Mouse (Mus musculus): ENCODE data around the gene Gstp2. TPM values are rescaled to one million over a fixed set of nuclear protein-coding genes. Genes with fewer than 3 reads are reported as not detected.

Gene Gstp2
- polyA plus RNA-seq (2014; fragmentation: Illumina TruSeq; extraction: RNeasy Lipid Tissue Mini Kit (QIAGEN cat#74804)) = 5.3 TPM

DNA sequence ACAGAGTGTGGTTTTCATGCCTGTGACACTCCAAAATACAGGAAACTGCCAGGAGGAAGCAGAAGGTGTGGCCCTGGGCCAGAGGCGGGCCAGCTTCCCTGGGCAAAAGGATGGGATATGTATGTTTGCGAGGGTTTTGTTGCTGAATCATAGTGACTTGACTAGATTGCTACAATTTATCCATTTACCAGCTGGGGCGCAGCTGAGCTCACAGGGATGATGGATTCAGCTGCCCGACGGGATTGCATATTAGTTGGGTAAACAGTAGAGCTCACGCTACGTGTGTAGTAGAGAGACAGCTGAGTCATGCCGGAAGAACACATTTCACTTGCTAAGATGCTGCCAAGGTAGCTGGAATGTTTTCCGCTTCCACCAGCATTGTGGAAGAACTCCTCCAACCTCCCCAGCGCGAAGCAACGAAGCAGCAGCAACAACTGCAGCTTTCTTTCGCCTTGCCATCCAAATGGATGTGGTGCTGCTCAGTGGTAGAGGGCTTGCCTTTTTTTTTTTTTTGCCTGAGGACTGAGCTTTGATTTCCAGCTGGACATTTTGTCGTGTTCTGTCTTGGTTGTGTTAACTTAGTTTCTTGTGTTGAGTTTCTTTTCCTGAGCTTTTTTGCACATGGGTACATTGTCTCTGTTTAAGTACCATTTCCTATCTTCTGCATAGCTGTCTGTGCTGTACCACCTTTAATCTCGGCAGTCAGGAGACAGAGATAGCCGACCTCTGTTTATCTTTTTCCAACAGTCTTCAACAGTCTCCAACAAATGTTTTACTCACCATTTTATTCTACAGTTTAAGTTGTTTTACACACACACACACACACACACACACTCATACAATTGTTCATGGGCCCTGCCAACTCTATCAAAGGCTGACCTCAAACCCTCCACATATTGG, at the start of gene Gstp2:
Gene Gstp2, minus strand, starts transcription at position 58 of the 900 bp plus-strand sequence.

DNA sequence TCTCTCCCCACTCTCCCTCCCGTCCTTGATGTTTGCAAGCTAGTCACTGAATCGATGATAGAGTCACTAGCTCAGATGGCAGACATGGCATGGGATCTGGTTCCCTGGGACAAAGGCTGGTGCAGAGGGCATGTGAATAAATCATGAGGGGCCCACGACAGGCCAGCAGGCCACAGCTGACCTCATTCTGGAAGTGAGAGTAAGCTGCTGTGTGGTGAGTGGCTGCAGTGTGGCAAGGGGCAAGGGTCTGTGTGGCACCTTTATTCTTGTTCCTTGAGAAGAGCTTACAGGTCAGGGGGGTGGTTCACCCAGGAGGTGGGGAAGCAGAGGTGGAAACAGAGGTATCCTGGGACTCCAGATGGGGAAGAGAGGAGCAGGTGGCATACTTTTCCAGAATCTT, 35.6 kb upstream of the Gstp2 start, which contains the start of gene Cabp2:
Gene Cabp2, plus strand, starts transcription at position 185 of the 400 bp plus-strand sequence.

DNA sequence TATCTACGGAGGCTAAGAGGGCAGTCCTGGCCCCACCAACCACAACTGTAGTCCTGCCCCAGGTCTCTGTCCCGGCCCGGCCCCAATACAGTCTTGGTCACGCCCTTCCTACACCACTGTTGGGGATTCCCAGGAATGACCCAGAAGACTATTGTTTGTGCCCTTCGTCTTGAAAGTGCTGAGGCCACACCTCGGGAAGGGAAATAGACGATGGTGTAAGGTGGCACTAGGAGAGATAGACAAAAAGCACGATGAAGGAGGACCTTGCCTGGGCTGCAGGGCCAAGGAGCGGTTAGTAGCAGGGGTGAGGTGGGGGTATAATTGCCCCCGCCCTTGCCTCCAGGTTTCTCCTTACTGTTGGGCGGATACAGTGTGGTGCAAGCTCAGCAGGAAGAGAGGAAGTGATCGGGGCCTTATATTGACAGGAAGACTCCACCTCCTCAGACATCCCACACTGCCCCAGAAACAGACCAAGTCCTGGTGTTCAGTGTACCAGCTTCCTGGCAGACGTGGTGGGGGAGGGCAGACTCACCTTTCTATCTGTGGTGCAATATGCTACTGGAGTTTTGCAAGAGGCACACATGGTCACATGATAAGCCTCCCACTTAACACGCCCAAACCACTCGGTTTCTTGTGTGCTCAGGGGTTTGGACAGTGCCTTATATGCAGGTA, 13.4 kb upstream of the Gstp2 start, which contains the start of gene Gstp3:
Gene Gstp3, minus strand, starts transcription at position 501 of the 672 bp plus-strand sequence.

DNA sequence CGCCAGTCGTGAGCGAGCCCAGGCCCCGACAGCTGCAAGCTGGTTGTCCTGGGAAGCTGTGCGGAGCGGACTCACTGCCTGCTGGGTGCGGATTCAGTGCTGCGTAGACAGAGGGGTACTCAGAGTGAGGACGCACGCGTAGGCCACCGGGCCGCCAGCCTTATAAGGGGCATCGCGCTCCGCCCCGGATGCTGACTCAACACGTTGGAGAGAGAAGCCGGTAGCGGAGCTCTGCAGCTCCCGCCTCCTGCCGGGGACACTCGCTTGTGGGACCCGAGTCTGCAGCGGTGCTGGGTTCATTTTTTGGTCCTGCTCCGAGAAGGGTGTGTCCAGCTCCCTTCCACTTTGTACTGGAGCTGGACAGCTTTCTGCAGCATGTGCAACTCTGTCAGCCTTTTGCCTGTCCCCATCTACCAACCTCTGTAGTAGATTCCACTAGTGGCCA, 8.0 kb downstream of the Gstp2 start, which contains the start of gene Gstp1:
Gene Gstp1, minus strand, starts transcription at position 198 of the 445 bp plus-strand sequence.

DNA sequence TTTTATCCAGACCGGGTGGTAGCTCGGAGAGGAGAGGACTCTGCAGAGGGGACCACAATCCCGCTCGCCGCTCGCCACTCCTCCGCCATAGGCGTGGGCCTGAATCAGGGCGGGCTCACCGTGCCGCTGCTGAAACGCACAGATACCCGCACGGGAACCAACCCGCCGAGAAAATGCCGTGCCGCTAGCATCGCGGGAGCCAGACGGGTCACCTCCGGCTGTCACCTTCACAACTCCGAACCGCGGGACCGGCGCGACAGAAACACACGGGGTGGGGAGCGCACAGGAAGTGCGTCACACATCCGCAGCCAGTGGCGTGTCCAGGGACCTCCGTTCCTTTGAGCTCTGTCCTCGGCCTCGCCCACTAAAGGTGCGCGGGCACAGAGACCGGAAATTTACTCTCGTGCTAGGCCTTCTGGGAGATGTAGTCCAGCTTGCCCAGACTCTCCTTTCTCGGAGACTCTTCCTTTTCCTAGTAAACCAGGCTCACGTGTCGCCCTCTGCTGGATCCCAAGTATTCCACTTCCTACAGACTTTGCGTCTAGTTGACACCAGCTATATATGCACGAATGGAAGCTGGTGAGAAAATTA, 33.3 kb downstream of the Gstp2 start, which contains the start of gene Ndufv1:
Gene Ndufv1, minus strand, starts transcription at position 375 of the 591 bp plus-strand sequence.

DNA sequence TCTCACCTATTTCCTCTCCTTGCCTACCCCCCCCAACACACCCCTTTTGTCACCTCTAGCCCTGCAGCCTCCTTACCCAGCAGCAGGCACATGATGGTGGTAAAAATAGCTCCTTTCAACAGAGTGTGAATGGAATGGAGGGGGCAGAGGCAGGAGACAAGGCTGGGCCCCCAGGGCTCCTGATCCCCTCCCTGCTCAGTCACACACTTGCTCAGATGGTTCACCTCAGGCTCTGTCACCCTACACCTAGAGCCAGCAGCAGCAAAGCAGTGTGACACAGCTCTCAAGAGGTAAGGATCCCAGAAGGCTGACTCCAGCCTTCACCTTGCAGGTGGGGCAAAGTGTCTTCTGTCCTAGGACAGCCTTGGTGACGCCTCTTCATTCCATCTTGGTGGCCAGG, 42.7 kb downstream of the Gstp2 start, which contains the start of gene Doc2g:
Gene Doc2g, plus strand, starts transcription at position 202 of the 400 bp plus-strand sequence.

DNA sequence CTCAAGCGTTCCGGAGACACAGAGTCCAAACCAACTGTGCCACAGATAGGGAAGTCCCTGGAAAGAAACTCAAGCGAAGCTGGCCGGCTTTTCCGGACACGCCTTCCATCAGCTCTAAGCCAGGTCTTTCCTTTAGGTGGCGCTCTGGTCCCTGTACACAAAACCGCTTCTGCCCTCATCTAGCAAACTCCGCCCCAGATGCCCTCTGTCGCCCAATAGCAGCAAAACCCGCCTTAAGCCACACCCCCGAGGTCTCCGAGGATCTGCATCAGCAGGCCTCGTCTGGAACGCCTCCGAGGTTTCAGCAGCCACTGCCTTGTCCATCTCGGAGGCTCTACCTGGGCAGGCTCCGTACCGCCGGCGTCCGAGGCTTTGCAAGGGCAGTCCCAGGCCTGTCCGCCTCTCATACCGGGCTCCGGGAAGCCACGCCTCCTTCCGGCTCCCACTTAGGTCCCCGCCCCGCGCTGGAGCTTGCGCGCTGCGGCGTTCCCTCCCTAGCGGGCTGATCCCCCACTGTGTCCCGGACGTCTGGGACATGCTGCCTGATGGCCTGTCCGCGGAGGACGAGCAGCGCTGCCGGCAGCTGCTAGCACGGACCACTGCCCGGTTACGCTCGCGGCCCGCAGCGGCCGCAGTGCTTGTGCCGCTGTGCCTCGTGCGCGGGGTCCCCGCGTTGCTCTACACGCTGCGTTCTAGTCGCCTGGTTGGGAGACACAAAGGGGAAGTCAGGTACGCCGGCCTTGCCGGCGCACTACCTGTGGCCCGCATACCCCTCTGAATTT, 45.5 kb downstream of the Gstp2 start, which contains the start of the genes Nudt8 and Gm49405:
Gene Nudt8, plus strand, starts transcription at position 462 of the 782 bp plus-strand sequence.
Gene Gm49405, plus strand, starts transcription at position 508 of the 782 bp plus-strand sequence.

DNA sequence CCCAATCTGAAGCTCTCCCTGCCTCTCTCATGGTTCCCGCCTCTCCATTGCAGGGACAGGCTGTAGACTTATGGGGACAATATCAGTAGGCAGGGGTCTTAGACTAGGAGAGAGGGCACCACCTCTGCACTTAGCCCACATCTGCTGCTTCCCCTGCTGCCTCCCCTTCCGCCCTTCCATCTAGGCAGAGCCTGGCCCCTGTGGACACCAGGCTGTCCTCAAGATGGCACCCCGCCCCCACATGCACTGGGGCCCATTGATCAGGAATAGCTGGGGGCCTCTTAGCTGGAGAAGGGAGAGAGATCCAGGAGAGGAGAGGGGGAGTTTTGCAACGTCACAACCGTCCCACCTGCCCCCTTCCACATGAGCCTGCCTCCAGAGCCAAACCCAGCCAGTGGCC, 53.4 kb downstream of the Gstp2 start, which contains the start of gene Tbx10:
Gene Tbx10, plus strand, starts transcription at position 337 of the 400 bp plus-strand sequence.

Other genes with a start within 250 kb of the Gstp2 start
- 102 TPM for gene Chka, start 194.2 kb downstream of the Gstp2 start, polyA plus RNA-seq (2014; fragmentation: Illumina TruSeq; extraction: RNeasy Lipid Tissue Mini Kit (QIAGEN cat#74804))
- gene Tcirg1, start 138.9 kb downstream of the Gstp2 start, polyA plus RNA-seq (2014; fragmentation: Illumina TruSeq; extraction: RNeasy Lipid Tissue Mini Kit (QIAGEN cat#74804)) = 2.5 TPM
- gene Ndufs8, start 133.2 kb downstream of the Gstp2 start, polyA plus RNA-seq (2014; fragmentation: Illumina TruSeq; extraction: RNeasy Lipid Tissue Mini Kit (QIAGEN cat#74804)) = 1.3 TPM
- 1.7 TPM for gene Aldh3b1, start 116.2 kb downstream of the Gstp2 start, polyA plus RNA-seq (2014; fragmentation: Illumina TruSeq; extraction: RNeasy Lipid Tissue Mini Kit (QIAGEN cat#74804))
- gene Unc93b1, start 110.8 kb downstream of the Gstp2 start, polyA plus RNA-seq (2014; fragmentation: Illumina TruSeq; extraction: RNeasy Lipid Tissue Mini Kit (QIAGEN cat#74804)) = 0.51 TPM
- not detected for gene Aldh3b3, start 87.4 kb downstream of the Gstp2 start, polyA plus RNA-seq (2014; fragmentation: Illumina TruSeq; extraction: RNeasy Lipid Tissue Mini Kit (QIAGEN cat#74804))
- not detected for gene Aldh3b2, start 73.7 kb downstream of the Gstp2 start, polyA plus RNA-seq (2014; fragmentation: Illumina TruSeq; extraction: RNeasy Lipid Tissue Mini Kit (QIAGEN cat#74804))
- 1.3 TPM for gene Acy3, start 59.5 kb downstream of the Gstp2 start, polyA plus RNA-seq (2014; fragmentation: Illumina TruSeq; extraction: RNeasy Lipid Tissue Mini Kit (QIAGEN cat#74804))
- gene Tbx10, start 53.3 kb downstream of the Gstp2 start, polyA plus RNA-seq (2014; fragmentation: Illumina TruSeq; extraction: RNeasy Lipid Tissue Mini Kit (QIAGEN cat#74804)) = not detected
- gene Nudt8, start 45.4 kb downstream of the Gstp2 start, polyA plus RNA-seq (2014; fragmentation: Illumina TruSeq; extraction: RNeasy Lipid Tissue Mini Kit (QIAGEN cat#74804)) = not detected
- not detected for gene Gm49405, start 45.4 kb downstream of the Gstp2 start, polyA plus RNA-seq (2014; fragmentation: Illumina TruSeq; extraction: RNeasy Lipid Tissue Mini Kit (QIAGEN cat#74804))
- gene Doc2g, start 42.7 kb downstream of the Gstp2 start, polyA plus RNA-seq (2014; fragmentation: Illumina TruSeq; extraction: RNeasy Lipid Tissue Mini Kit (QIAGEN cat#74804)) = not detected
- gene Ndufv1, start 33.2 kb downstream of the Gstp2 start, polyA plus RNA-seq (2014; fragmentation: Illumina TruSeq; extraction: RNeasy Lipid Tissue Mini Kit (QIAGEN cat#74804)) = 2.2 TPM
- 13.3 TPM for gene Gstp1, start 8.0 kb downstream of the Gstp2 start, polyA plus RNA-seq (2014; fragmentation: Illumina TruSeq; extraction: RNeasy Lipid Tissue Mini Kit (QIAGEN cat#74804))
- gene Gstp3, start 13.5 kb upstream of the Gstp2 start, polyA plus RNA-seq (2014; fragmentation: Illumina TruSeq; extraction: RNeasy Lipid Tissue Mini Kit (QIAGEN cat#74804)) = not detected
- not detected for gene Cabp2, start 35.6 kb upstream of the Gstp2 start, polyA plus RNA-seq (2014; fragmentation: Illumina TruSeq; extraction: RNeasy Lipid Tissue Mini Kit (QIAGEN cat#74804))
- gene Cdk2ap2, start 51.2 kb upstream of the Gstp2 start, polyA plus RNA-seq (2014; fragmentation: Illumina TruSeq; extraction: RNeasy Lipid Tissue Mini Kit (QIAGEN cat#74804)) = not detected
- 0.37 TPM for gene Pitpnm1, start 54.0 kb upstream of the Gstp2 start, polyA plus RNA-seq (2014; fragmentation: Illumina TruSeq; extraction: RNeasy Lipid Tissue Mini Kit (QIAGEN cat#74804))
- 1.00 TPM for gene Aip, start 79.8 kb upstream of the Gstp2 start, polyA plus RNA-seq (2014; fragmentation: Illumina TruSeq; extraction: RNeasy Lipid Tissue Mini Kit (QIAGEN cat#74804))
- not detected for gene Gpr152, start 93.8 kb upstream of the Gstp2 start, polyA plus RNA-seq (2014; fragmentation: Illumina TruSeq; extraction: RNeasy Lipid Tissue Mini Kit (QIAGEN cat#74804))
- not detected for gene Cabp4, start 98.0 kb upstream of the Gstp2 start, polyA plus RNA-seq (2014; fragmentation: Illumina TruSeq; extraction: RNeasy Lipid Tissue Mini Kit (QIAGEN cat#74804))
- 12.7 TPM for gene Coro1b, start 102.6 kb upstream of the Gstp2 start, polyA plus RNA-seq (2014; fragmentation: Illumina TruSeq; extraction: RNeasy Lipid Tissue Mini Kit (QIAGEN cat#74804))
- 1.6 TPM for gene Ptprcap, start 107.6 kb upstream of the Gstp2 start, polyA plus RNA-seq (2014; fragmentation: Illumina TruSeq; extraction: RNeasy Lipid Tissue Mini Kit (QIAGEN cat#74804))
- 1.2 TPM for gene Rps6kb2, start 117.3 kb upstream of the Gstp2 start, polyA plus RNA-seq (2014; fragmentation: Illumina TruSeq; extraction: RNeasy Lipid Tissue Mini Kit (QIAGEN cat#74804))
- gene Carns1, start 129.5 kb upstream of the Gstp2 start, polyA plus RNA-seq (2014; fragmentation: Illumina TruSeq; extraction: RNeasy Lipid Tissue Mini Kit (QIAGEN cat#74804)) = 1.00 TPM
- gene Tbc1d10c, start 145.3 kb upstream of the Gstp2 start, polyA plus RNA-seq (2014; fragmentation: Illumina TruSeq; extraction: RNeasy Lipid Tissue Mini Kit (QIAGEN cat#74804)) = not detected
- 102 TPM for gene Ppp1ca, start 146.0 kb upstream of the Gstp2 start, polyA plus RNA-seq (2014; fragmentation: Illumina TruSeq; extraction: RNeasy Lipid Tissue Mini Kit (QIAGEN cat#74804))
- 3.0 TPM for gene Rad9a, start 155.6 kb upstream of the Gstp2 start, polyA plus RNA-seq (2014; fragmentation: Illumina TruSeq; extraction: RNeasy Lipid Tissue Mini Kit (QIAGEN cat#74804))
- gene Clcf1, start 168.2 kb upstream of the Gstp2 start, polyA plus RNA-seq (2014; fragmentation: Illumina TruSeq; extraction: RNeasy Lipid Tissue Mini Kit (QIAGEN cat#74804)) = 0.26 TPM
- gene AC109138.7, start 168.3 kb upstream of the Gstp2 start, polyA plus RNA-seq (2014; fragmentation: Illumina TruSeq; extraction: RNeasy Lipid Tissue Mini Kit (QIAGEN cat#74804)) = not detected
- gene Pold4, start 185.9 kb upstream of the Gstp2 start, polyA plus RNA-seq (2014; fragmentation: Illumina TruSeq; extraction: RNeasy Lipid Tissue Mini Kit (QIAGEN cat#74804)) = not detected
- 1.9 TPM for gene Ssh3, start 223.2 kb upstream of the Gstp2 start, polyA plus RNA-seq (2014; fragmentation: Illumina TruSeq; extraction: RNeasy Lipid Tissue Mini Kit (QIAGEN cat#74804))
- gene Ankrd13d, start 237.1 kb upstream of the Gstp2 start, polyA plus RNA-seq (2014; fragmentation: Illumina TruSeq; extraction: RNeasy Lipid Tissue Mini Kit (QIAGEN cat#74804)) = not detected